Mouse (Mus musculus): ENCODE measurements around the gene Tssk2. TPM values are rescaled to one million over a fixed set of nuclear protein-coding genes. Genes with fewer than 3 reads are reported as not detected.

The Tssk2 gene
- polyA plus RNA-seq, 1 experiment from 2014 or later, result not detected

DNA sequence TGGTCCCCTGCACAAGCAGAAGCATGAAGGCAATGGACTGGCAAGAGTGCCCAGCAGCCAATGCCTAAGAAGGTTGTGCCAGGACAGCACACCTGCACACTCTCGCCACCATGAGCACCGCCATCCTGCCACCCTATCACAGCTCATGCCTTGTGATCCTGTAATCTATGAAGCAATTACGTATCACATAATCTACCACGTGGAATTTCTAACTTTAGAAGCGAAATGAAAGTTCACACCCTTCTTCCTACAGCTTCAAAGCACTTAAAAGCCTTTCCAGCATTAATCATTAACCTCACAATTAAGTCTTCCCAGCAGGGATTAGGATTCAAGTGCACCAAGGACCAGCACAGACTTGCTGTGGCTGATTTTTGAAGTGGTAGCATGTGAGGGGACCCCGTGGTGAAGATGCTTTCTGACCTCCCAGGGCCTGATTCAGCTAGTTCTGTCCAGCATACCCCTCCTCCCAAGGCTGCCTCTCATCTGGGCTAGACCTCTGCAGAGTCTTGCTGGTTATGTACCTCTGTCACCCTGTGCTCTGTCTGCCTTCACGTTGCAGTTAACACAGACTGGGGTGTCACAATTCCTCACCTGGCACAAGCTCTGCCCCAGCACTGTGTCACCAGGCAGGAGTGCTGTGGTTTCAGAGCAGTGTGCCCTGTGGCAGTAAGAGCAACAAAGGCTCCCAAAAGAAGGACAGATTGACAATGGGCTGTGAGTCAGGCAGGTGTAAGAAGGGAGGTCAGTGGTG is 46.8 kb downstream of the Tssk2 start:
- H3K27ac ChIP-seq (ENCODE audit: low read depth), result no peak overlapping the region
- H3K27me3 ChIP-seq (replicated peaks; ENCODE audit: control insufficient read depth, insufficient read depth, low read length), result no peaks in the 10 kb centered on the region
- ATAC-seq (replicated peaks; ENCODE audit: low FRiP score, low TSS enrichment, low read depth), result peak; percentile 72; the same call in 1 of the 2 replicates
- H3K9me3 ChIP-seq (ENCODE audit: control insufficient read depth, low read length), result no peaks in the 10 kb centered on the region
- H3K9ac ChIP-seq (ENCODE audit: low read length), result no peak overlapping the region
- no peaks in the 10 kb centered on the region; the same call in 1 of the 2 replicates for H3K4me1 ChIP-seq (replicated peaks; ENCODE audit: control insufficient read depth, insufficient read depth, low read length)
- no peak overlapping the region for H3K4me3 ChIP-seq (ENCODE audit: low read depth, low read length)
- no peaks in the 10 kb centered on the region for H3K36me3 ChIP-seq (ENCODE audit: control insufficient read depth, insufficient read depth, low read length)
- no peak overlapping the region for H3K4me2 ChIP-seq (ENCODE audit: low read length)
- WGBS, result 47% methylated on average over 7 of the region's 7 CpGs
- DNase-seq (ENCODE audit: low spot score), result no peak

- no peak for ATAC-seq (replicated peaks; ENCODE audit: low FRiP score, low TSS enrichment, low read depth)
- Histone ChIP-seq H3K4me2 (ENCODE audit: low read length) (no peak overlapping the region), H3K27ac (ENCODE audit: low read depth) (no peak overlapping the region), H3K4me3 (ENCODE audit: low read depth, low read length) (no peak overlapping the region), H3K36me3 (ENCODE audit: control insufficient read depth, insufficient read depth, low read length) (no peaks in the 10 kb centered on the region), H3K27me3 (replicated peaks; ENCODE audit: control insufficient read depth, insufficient read depth, low read length) (no peaks in the 10 kb centered on the region), H3K4me1 (replicated peaks; ENCODE audit: control insufficient read depth, insufficient read depth, low read length) (no peaks in the 10 kb centered on the region), H3K9ac (ENCODE audit: low read length) (no peak overlapping the region), H3K9me3 (ENCODE audit: control insufficient read depth, low read length) (no peaks in the 10 kb centered on the region)
- WGBS, result 50% methylated on average over 2 of the region's 2 CpGs
- no peak for DNase-seq (ENCODE audit: low spot score)
These were observed 51.0 kb downstream of the Tssk2 start for GRCm38 (mm10) chr16:17949421-17949877.

Other genes with a start within 250 kb of the Tssk2 start
- 41.5 and 45.7 TPM in 2 replicates for gene Med15, start 165.7 kb upstream of the Tssk2 start, polyA plus RNA-seq (2014; fragmentation: Nextera tagmentation; extraction: Ambion mirVana)
- gene Klhl22, start 139.0 kb upstream of the Tssk2 start, polyA plus RNA-seq (2014; fragmentation: Nextera tagmentation; extraction: Ambion mirVana), result 66.5 and 70.8 TPM in 2 replicates
- 16.2 and 18.2 TPM in 2 replicates for gene Scarf2, start 101.4 kb upstream of the Tssk2 start, polyA plus RNA-seq (2014; fragmentation: Nextera tagmentation; extraction: Ambion mirVana)
- 0.13 TPM in 1 of 2 replicates, not detected in the other for gene B830017H08Rik, start 65.5 kb upstream of the Tssk2 start, polyA plus RNA-seq (2014; fragmentation: Nextera tagmentation; extraction: Ambion mirVana)
- 2.4 and 2.7 TPM in 2 replicates for gene Car15, start 60.3 kb upstream of the Tssk2 start, polyA plus RNA-seq (2014; fragmentation: Nextera tagmentation; extraction: Ambion mirVana)
- gene Gm20518, start 7.0 kb upstream of the Tssk2 start, polyA plus RNA-seq (2014; fragmentation: Nextera tagmentation; extraction: Ambion mirVana), result 0.20 and 0.37 TPM in 2 replicates
- not detected in 2 replicates for gene Tssk1, start 4.4 kb upstream of the Tssk2 start, polyA plus RNA-seq (2014; fragmentation: Nextera tagmentation; extraction: Ambion mirVana)
- gene Dgcr2, start 75 bp upstream of the Tssk2 start, polyA plus RNA-seq (2014; fragmentation: Nextera tagmentation; extraction: Ambion mirVana), result 82.5 and 83.3 TPM in 2 replicates
- gene Ess2, start 12.7 kb downstream of the Tssk2 start, polyA plus RNA-seq (2014; fragmentation: Nextera tagmentation; extraction: Ambion mirVana), result 29.4 and 42.8 TPM in 2 replicates
- not detected in 2 replicates for gene Gsc2, start 16.4 kb downstream of the Tssk2 start, polyA plus RNA-seq (2014; fragmentation: Nextera tagmentation; extraction: Ambion mirVana)
- gene Slc25a1, start 29.6 kb downstream of the Tssk2 start, polyA plus RNA-seq (2014; fragmentation: Nextera tagmentation; extraction: Ambion mirVana), result 130 and 142 TPM in 2 replicates
- gene Vpreb2, start 81.8 kb downstream of the Tssk2 start, polyA plus RNA-seq (2014; fragmentation: Nextera tagmentation; extraction: Ambion mirVana), result not detected in 2 replicates
- gene Dgcr6, start 154.2 kb downstream of the Tssk2 start, polyA plus RNA-seq (2014; fragmentation: Nextera tagmentation; extraction: Ambion mirVana), result 85.8 and 88.1 TPM in 2 replicates
- 16.5 and 18.2 TPM in 2 replicates for gene Prodh, start 191.6 kb downstream of the Tssk2 start, polyA plus RNA-seq (2014; fragmentation: Nextera tagmentation; extraction: Ambion mirVana)
- 3.3 and 5.3 TPM in 2 replicates for gene Rtn4r, start 229.0 kb downstream of the Tssk2 start, polyA plus RNA-seq (2014; fragmentation: Nextera tagmentation; extraction: Ambion mirVana)